Mouse (Mus musculus): Measurements from ENCODE around the gene Fam227a.

Fam227a gene

GRCm38 (mm10) chr15:79609226-79609625 is 49.5 kb downstream of the Fam227a start:
- DNase-seq: no peak

- DNase-seq: no peak
Observed at GRCm38 (mm10) chr15:79608214-79608613, 50.5 kb downstream of the Fam227a start.

- DNase-seq: peak; percentile 59
Observed at GRCm38 (mm10) chr15:79607757-79608156, 51.0 kb downstream of the Fam227a start.

- no peak for DNase-seq
Observed at GRCm38 (mm10) chr15:79606161-79606560, 52.6 kb downstream of the Fam227a start.

GRCm38 (mm10) chr15:79604990-79605665 is 53.6 kb downstream of the Fam227a start, which contains the start of gene Dmc1:
Dmc1 (minus strand) TSS chr15:79605109.
- peak; percentile 63 for DNase-seq

- no peak for DNase-seq
Observed at GRCm38 (mm10) chr15:79600176-79600575, 58.6 kb downstream of the Fam227a start.

GRCm38 (mm10) chr15:79598715-79599114 is 60.0 kb downstream of the Fam227a start:
- no peak for DNase-seq

- DNase-seq: no peak
Observed at GRCm38 (mm10) chr15:79581581-79581980, 77.2 kb downstream of the Fam227a start.

- DNase-seq: peak; percentile 69
Observed at GRCm38 (mm10) chr15:79577671-79578426, 80.9 kb downstream of the Fam227a start.

- no peak for DNase-seq
Observed at GRCm38 (mm10) chr15:79576947-79577346, 81.8 kb downstream of the Fam227a start.

GRCm38 (mm10) chr15:79575543-79576222 is 83.1 kb downstream of the Fam227a start:
- no peak for DNase-seq

GRCm38 (mm10) chr15:79562417-79562816 is 96.3 kb downstream of the Fam227a start:
- no peak for DNase-seq

GRCm38 (mm10) chr15:79559649-79560048 is 99.1 kb downstream of the Fam227a start:
- DNase-seq: no peak
